9 mouse cellular contexts compared by ENCODE assay signal in genomic region chr7:49400463-49400862, GRCm38 (mm10).
DNase-seq lines count a peak whose midpoint lies in the region; ATAC-seq and TF ChIP-seq lines count a peak whose summit lies in the region.
"Had no signal": no experiment of that assay in that cellular context is flagged by ENCODE, and none has a peak within 500 bp of the region (broad histone marks: within the 10 kb centered on the region; RNA-seq: fewer than 3 reads in every experiment).

No protein-coding gene starts in this region.

- no peak overlapping the region for H3K4me2 ChIP-seq in liver, embryonic 12.5 days
- H3K4me2 ChIP-seq in heart, postnatal 0 days (ENCODE audit: low read depth, low read length), result no peak overlapping the region
- H3K4me2 ChIP-seq in limb, embryonic 11.5 days (ENCODE audit: low read depth, severe bottlenecking), result no peak overlapping the region
- H3K4me2 ChIP-seq in stomach, embryonic 15.5 days, result 0 out of 2 replicates have a peak overlapping the region, but pooled peaks have one; percentile 4
- no peak overlapping the region for H3K4me2 ChIP-seq in forebrain, embryonic 12.5 days

- H3K9me3 ChIP-seq in liver, embryonic 12.5 days (replicated peaks), result no peaks in the 10 kb centered on the region
- no peaks in the 10 kb centered on the region for H3K9me3 ChIP-seq in heart, postnatal 0 days (replicated peaks; ENCODE audit: control insufficient read depth, low read length)
- H3K9me3 ChIP-seq in limb, embryonic 11.5 days (ENCODE audit: control insufficient read depth, low read length), result no peaks in the 10 kb centered on the region
- no peaks in the 10 kb centered on the region for H3K9me3 ChIP-seq in stomach, embryonic 15.5 days
- no peaks in the 10 kb centered on the region for H3K9me3 ChIP-seq in forebrain, embryonic 12.5 days

- no peak for TF ChIP-seq EP300 in heart, postnatal 0 days (IDR thresholded peaks at IDR 0.05; ENCODE audit: low read depth)

- DNase-seq in liver, result no peak
- no peak for DNase-seq in heart, postnatal 0 days (ENCODE audit: low spot score)
- no peak for DNase-seq in limb, embryonic 11.5 days (ENCODE audit: low spot score)
- no peak for DNase-seq in kidney, adult 9 months
- no peak for DNase-seq in cerebellum, postnatal 10 days

- no peaks in the 10 kb centered on the region for H3K27me3 ChIP-seq in liver, embryonic 12.5 days (replicated peaks)
- H3K27me3 ChIP-seq in heart, postnatal 0 days (ENCODE audit: control insufficient read depth, insufficient read depth, low read length), result no peaks in the 10 kb centered on the region
- no peaks in the 10 kb centered on the region for H3K27me3 ChIP-seq in limb, embryonic 11.5 days (ENCODE audit: control insufficient read depth, insufficient read depth, low read length)
- no peaks in the 10 kb centered on the region for H3K27me3 ChIP-seq in stomach, embryonic 15.5 days (replicated peaks)
- peaks cover 4% of the 10 kb centered on the region; the same call in 1 of the 2 replicates for H3K27me3 ChIP-seq in forebrain, embryonic 12.5 days
- H3K27me3 ChIP-seq: Patski had no signal

- no peak overlapping the region for H3K4me3 ChIP-seq in liver, embryonic 12.5 days
- H3K4me3 ChIP-seq in heart, postnatal 0 days (ENCODE audit: low read depth, low read length), result no peak overlapping the region
- H3K4me3 ChIP-seq in limb, embryonic 11.5 days (ENCODE audit: low read depth, low read length), result no peak overlapping the region
- no peak overlapping the region for H3K4me3 ChIP-seq in stomach, embryonic 15.5 days (replicated peaks)
- no peak overlapping the region for H3K4me3 ChIP-seq in forebrain, embryonic 12.5 days (replicated peaks)

- H3K27ac ChIP-seq in liver, embryonic 12.5 days, result no peak overlapping the region
- no peak overlapping the region for H3K27ac ChIP-seq in heart, postnatal 0 days (ENCODE audit: low read depth)
- no peak overlapping the region for H3K27ac ChIP-seq in limb, embryonic 11.5 days (replicated peaks; ENCODE audit: low read depth, low read length)
- H3K27ac ChIP-seq in stomach, embryonic 15.5 days, result no peak overlapping the region
- H3K27ac ChIP-seq in forebrain, embryonic 12.5 days, result no peak overlapping the region

- WGBS in liver, embryonic 12.5 days (ENCODE audit: insufficient replicate concordance), result 74% methylated on average over 19 of the region's 19 CpGs
- WGBS in heart, postnatal 0 days, result 71% methylated on average over 19 of the region's 19 CpGs
- WGBS in limb, embryonic 11.5 days, result 79% methylated on average over 19 of the region's 19 CpGs
- 66% methylated on average over 19 of the region's 19 CpGs for WGBS in stomach, embryonic 15.5 days
- WGBS in forebrain, embryonic 12.5 days, result 92% methylated on average over 19 of the region's 19 CpGs

- no peak overlapping the region for H3K9ac ChIP-seq in liver, embryonic 12.5 days
- H3K9ac ChIP-seq in heart, postnatal 0 days (replicated peaks; ENCODE audit: low read depth, low read length), result no peak overlapping the region
- no peak overlapping the region for H3K9ac ChIP-seq in limb, embryonic 11.5 days (ENCODE audit: low read length)
- no peak overlapping the region for H3K9ac ChIP-seq in stomach, embryonic 15.5 days
- no peak overlapping the region for H3K9ac ChIP-seq in forebrain, embryonic 12.5 days

- 0 out of 2 replicates have a peak, but pooled peaks have one; percentile 20 for ATAC-seq in liver, embryonic 12.5 days
- peak; percentile 17; the same call in 1 of the 2 replicates for ATAC-seq in heart, postnatal 0 days (ENCODE audit: insufficient read depth, low read depth)
- ATAC-seq in limb, embryonic 11.5 days (ENCODE audit: insufficient number of reproducible peaks, low FRiP score, low TSS enrichment, low read depth), result 0 out of 2 replicates have a peak, but pooled peaks have one; percentile 40
- ATAC-seq in stomach, embryonic 15.5 days (ENCODE audit: insufficient read depth, low FRiP score, low read depth), result peak; percentile 79
- ATAC-seq in forebrain, embryonic 12.5 days (ENCODE audit: low FRiP score), result no peak
- ATAC-seq: Patski had no signal

- TF ChIP-seq CTCF in heart, postnatal 0 days (IDR thresholded peaks at IDR 0.05; ENCODE audit: low read depth), result no peak

- peaks cover 18% of the 10 kb centered on the region for H3K4me1 ChIP-seq in liver, embryonic 12.5 days
- peaks cover 16% of the 10 kb centered on the region for H3K4me1 ChIP-seq in heart, postnatal 0 days (ENCODE audit: control insufficient read depth, insufficient read depth)
- no peaks in the 10 kb centered on the region for H3K4me1 ChIP-seq in limb, embryonic 11.5 days (ENCODE audit: control insufficient read depth, insufficient read depth, low read length)
- H3K4me1 ChIP-seq in stomach, embryonic 15.5 days, result peaks cover 10% of the 10 kb centered on the region
- H3K4me1 ChIP-seq in forebrain, embryonic 12.5 days, result peaks cover 24% of the 10 kb centered on the region

- no peaks in the 10 kb centered on the region for H3K36me3 ChIP-seq in liver, embryonic 12.5 days
- H3K36me3 ChIP-seq in heart, postnatal 0 days (replicated peaks; ENCODE audit: control insufficient read depth, insufficient read depth, low read length), result no peaks in the 10 kb centered on the region
- no peaks in the 10 kb centered on the region for H3K36me3 ChIP-seq in limb, embryonic 11.5 days (ENCODE audit: control insufficient read depth, insufficient read depth, low read length)
- H3K36me3 ChIP-seq in stomach, embryonic 15.5 days, result no peaks in the 10 kb centered on the region
- H3K36me3 ChIP-seq in forebrain, embryonic 12.5 days (replicated peaks), result no peaks in the 10 kb centered on the region
